ENCODE assay signal across 12 mouse cellular contexts in the genomic region with DNA sequence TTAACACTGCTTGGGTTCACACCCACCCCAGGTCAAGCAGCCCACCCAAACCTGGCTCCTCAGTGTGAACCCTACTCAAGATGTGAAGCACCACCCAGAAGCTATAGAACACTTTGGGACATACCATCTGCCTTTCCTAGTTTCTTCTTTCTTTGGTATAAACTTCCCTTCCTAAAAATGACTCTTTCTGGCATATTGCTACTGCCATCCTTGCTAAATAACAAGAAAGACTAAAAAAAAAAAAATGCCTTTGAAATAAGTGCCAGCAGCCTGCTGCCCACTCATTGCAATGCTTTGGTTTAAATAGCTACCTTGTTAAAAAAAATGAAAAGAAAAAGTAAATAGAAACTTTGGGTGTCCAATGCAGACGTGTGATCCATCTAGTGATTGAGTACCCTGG.
"Had no signal": no experiment of that assay in that cellular context is flagged by ENCODE, and none has a peak within 500 bp of the region (broad histone marks: within the 10 kb centered on the region; RNA-seq: fewer than 3 reads in every experiment).

No protein-coding gene starts in this region.

- DNase-seq: retina, postnatal 1 day; right cerebral cortex, adult 18-20 months; right cerebral cortex, postnatal 14 days; right cerebral cortex, postnatal 25 days; right cerebral cortex, postnatal 4 days; spleen, adult 18-20 months; thymus, adult 18-20 months; thymus, adult 2 months; thymus, postnatal 14 days; thymus, postnatal 25 days; thymus, postnatal 36 days; thymus, postnatal 4 days had no signal
